Mouse (Mus musculus) left cerebral cortex, postnatal 4 days (tissue): ENCODE results near the gene Clpsl2. TPM values are rescaled to one million over a fixed set of nuclear protein-coding genes. Genes with fewer than 3 reads are reported as not detected.

Experiments
- microRNA-seq: library from miRNA; unstranded; fragments of <30 nt; microRNA quantifications from one replicate; pipeline ENCODE4 v1.2.0, GENCODE M21; 2022
- total RNA-seq, 2 experiments: library from RNA; stranded (reverse); gene quantifications; 2 replicates each; pipeline ENCODE4 v1.2.3; 2021

The Clpsl2 gene
- total RNA-seq, 2 experiments from 2014 or later, result not detected

Small RNA genes lying within 50 kb of the gene (microRNA-seq; reads per million reads assigned to microRNA genes)
- not detected for gene Gm25195
- not detected for gene Mir6969

Other genes with a start within 250 kb of the Clpsl2 start
- 10 to 100 TPM; 28.9 to 29.0 TPM for gene Fance, start 235.9 kb upstream of the Clpsl2 start, total RNA-seq
- gene Rpl10a, start 220.9 kb upstream of the Clpsl2 start, total RNA-seq, result 100 to 1,000 TPM; 646 to 664 TPM
- 1 to 10 TPM; 5.8 to 6.3 TPM for gene Tead3, start 198.6 kb upstream of the Clpsl2 start, total RNA-seq
- gene Tulp1, start 184.2 kb upstream of the Clpsl2 start, total RNA-seq, result under 1 TPM; 0.58 to 0.92 TPM
- gene Fkbp5, start 31.9 kb upstream of the Clpsl2 start, total RNA-seq, result 10 to 100 TPM; 39.0 to 40.9 TPM
- gene Armc12, start 18.6 kb upstream of the Clpsl2 start, total RNA-seq, result not detected
- gene Clps, start 11.4 kb downstream of the Clpsl2 start, total RNA-seq, result not detected
- 1 to 10 TPM; 7.4 to 8.1 TPM for gene Lhfpl5, start 26.2 kb downstream of the Clpsl2 start, total RNA-seq
- 100 to 1,000 TPM; 127 to 133 TPM for gene Srpk1, start 73.3 kb downstream of the Clpsl2 start, total RNA-seq
- gene Slc26a8, start 140.8 kb downstream of the Clpsl2 start, total RNA-seq, result 10 to 100 TPM in 1 of 2 experiments, 1 to 10 TPM in 1; 6.2 to 10.4 TPM
- 10 to 100 TPM; 46.5 to 53.2 TPM for gene Mapk14, start 141.9 kb downstream of the Clpsl2 start, total RNA-seq
- gene AC170998.1, start 176.7 kb downstream of the Clpsl2 start, total RNA-seq, result 1 to 10 TPM; 2.0 to 3.4 TPM
- gene Mapk13, start 219.9 kb downstream of the Clpsl2 start, total RNA-seq, result under 1 TPM; 0.72 to 0.83 TPM